Mouse (Mus musculus): ENCODE data around the gene Tbck.

Gene Tbck

DNA sequence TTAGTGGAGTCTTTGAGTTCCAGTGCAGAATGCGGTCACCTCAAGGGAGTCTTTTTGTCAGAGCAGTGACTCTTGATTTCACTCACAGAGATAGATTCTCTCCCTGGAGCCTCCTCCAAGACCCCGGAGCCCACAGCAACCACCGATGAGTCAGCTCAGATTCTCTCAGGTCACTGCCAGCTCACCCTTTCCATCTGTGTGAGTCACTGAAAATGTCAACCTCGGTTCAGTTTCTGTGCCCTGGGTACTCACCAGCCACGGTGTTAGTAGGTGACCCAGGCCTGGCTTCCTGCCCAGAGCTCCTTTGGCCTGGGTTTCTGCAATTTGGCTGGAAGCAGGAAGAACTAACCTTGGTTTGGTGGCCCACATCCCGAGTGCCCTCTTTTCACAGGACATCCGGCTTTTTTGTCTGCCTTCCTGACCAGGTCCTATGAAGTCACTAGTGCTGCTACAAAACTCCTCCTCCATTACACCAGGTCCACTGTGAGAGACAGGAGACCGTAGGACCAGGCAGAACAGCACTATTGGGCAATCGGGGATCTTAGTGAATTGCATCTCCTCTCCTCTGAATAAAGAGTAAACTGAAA lies 187.5 kb downstream of the Tbck start:
- DNase-seq (ENCODE audit: low spot score in 2 of 2) = peak; percentile 42 to 71

GRCm38 (mm10) chr3:132873251-132873650 lies 189.3 kb downstream of the Tbck start:
- DNase-seq (ENCODE audit: low spot score in 2 of 2) = no peak

- DNase-seq (ENCODE audit: low spot score in 2 of 2) = no peak
Observed at GRCm38 (mm10) chr3:132876011-132876708, 192.2 kb downstream of the Tbck start.

GRCm38 (mm10) chr3:132876933-132877676 lies 193.2 kb downstream of the Tbck start:
- no peak for DNase-seq (ENCODE audit: low spot score in 2 of 2)

DNA sequence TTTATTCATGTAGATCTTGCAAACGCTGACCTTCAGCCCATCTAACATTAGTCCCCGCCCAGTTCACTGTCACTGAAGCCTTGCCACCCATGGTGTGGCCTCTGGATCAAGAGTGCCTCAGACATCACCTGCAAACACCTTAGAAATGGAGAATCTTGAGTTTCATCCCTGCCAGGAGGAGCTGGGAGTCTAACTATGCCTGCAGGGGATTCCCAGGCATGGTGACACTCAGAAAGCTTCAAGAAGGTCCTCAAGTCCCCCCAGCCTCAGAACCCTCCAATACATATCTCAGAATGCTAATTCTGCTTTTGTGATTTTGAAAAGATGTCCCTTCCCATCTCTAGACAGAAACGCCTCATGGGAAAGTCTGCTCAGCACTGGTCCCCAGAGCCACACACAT lies 196.4 kb downstream of the Tbck start:
- no peak for DNase-seq (ENCODE audit: low spot score in 2 of 2)

DNA sequence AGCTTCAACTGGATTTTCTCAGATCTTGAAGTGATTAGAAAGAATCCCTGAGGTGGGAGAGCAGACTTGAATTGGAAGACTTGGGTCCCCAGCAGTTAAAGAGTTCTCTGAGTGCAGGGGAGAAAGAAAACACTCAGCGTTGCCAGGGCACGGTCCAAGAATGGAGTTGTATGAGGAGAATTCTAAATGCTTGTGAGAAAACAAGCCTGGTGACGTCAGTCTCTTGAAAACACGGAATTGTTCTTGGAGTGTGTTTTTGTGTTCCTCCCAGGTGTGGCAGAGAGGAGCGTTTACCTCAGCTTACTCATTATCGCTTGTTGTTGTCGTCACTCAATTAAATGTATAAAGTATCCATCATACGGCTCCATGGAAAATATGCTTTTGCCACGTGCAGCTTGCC lies 196.9 kb downstream of the Tbck start:
- DNase-seq (ENCODE audit: low spot score in 2 of 2) = no peak

- DNase-seq (ENCODE audit: low spot score in 2 of 2) = no peak
Observed at GRCm38 (mm10) chr3:132883256-132883655, 199.3 kb downstream of the Tbck start.

- DNase-seq (ENCODE audit: low spot score in 2 of 2) = no peak
Observed at GRCm38 (mm10) chr3:132884459-132884858, 200.5 kb downstream of the Tbck start.

DNA sequence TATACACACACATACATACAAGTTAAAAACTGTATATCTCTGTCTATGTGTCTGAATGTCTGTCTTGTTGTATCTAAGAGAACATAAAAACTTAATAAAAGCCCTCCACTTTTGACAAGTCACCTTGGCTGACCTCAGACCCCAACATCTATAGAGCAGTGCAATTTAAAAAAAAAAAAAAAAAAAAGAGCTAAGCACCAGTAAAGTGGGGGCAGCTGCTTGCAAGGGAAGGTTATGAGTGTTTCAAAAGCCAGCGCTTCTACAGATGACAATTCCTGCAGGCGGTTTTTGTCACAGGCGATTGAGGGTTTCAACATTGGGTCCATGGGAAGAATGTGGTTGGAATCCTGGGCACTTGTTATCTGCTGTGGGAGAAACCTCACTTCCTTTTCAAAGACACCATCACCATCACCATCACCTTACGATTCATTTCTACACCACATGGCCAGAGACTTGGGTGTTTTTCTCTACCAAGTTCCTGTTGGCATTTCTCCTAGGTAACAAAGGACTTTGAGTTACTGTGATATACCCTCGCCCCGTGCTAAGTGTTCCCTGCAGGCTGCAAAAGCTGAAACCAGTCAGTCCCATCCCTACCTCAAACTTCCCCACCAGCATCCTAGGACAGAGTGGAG lies 202.6 kb downstream of the Tbck start:
- no peak for DNase-seq (ENCODE audit: low spot score in 2 of 2)

GRCm38 (mm10) chr3:132887074-132887848 lies 203.3 kb downstream of the Tbck start:
- DNase-seq (ENCODE audit: low spot score in 2 of 2) = no peak

All from urinary bladder, postnatal 36 days (tissue).